Mouse (Mus musculus) heart, postnatal 0 days (tissue): ENCODE measurements around the gene Nedd8.

ENCODE experiments used
- CTCF ChIP-seq: IDR thresholded peaks from 2 replicates; pipeline ENCODE4 v1.5.1; 2016; ENCODE audit warnings: antibody characterized with exemption, control low read depth, low read depth
- EP300 ChIP-seq: IDR thresholded peaks from 2 replicates; pipeline ENCODE4 v1.6.1; 2016; ENCODE audit warnings: antibody characterized with exemption, low read depth

DNA sequence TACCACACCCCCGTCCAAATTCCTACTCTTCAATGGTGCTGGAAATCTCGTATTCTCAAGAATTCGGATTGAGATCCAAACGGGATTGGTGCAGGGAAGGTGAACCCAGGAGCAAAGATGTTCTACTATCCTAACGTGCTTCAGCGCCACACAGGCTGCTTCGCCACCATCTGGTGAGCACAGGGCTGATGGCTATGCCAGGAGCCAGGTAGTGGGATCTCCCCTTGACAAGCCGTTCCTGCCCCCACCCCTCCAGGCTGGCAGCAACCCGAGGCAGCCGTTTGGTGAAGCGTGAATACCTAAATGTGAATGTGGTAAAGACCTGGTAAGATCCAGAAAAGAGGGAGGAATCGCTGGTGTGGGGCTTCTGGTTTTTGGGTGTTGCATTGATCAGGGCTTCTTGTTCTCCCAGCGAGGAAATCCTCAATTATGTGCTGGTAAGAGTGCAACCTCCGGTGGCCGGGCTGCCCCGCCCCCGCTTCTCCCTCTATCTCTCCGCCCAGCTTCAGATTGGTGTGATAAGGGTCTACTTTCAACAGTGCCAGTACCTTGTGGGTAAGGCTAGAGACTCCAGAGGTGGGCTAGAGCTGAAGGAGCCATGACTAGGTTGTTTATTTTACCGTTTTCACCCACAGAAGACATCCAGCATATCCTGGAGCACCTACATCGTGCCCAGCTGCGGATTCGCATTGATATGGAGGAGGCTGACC is 53.3 kb downstream of the Nedd8 start:
- TF ChIP-seq EP300 (no peak), CTCF (no peak)
